Mouse (Mus musculus) cortical plate, adult 2 months (tissue): ENCODE results near the gene Dnmt1. TPM values are rescaled to one million over a fixed set of nuclear protein-coding genes. Genes with fewer than 3 reads are reported as not detected.
A peak's percentile ranks its signal among the peaks of the same experiment; 100 is the strongest.

Experiments
- H3K27ac ChIP-seq: fragments of 200-500 bp; 2 replicates; pipeline ENCODE4 v1.5.1; 2012; ENCODE audit warnings: low read length, control low read depth, inconsistent platforms; ENCODE audit not compliant: insufficient read depth
- H3K4me1 ChIP-seq: fragments of 200-500 bp; 2 replicates; pipeline ENCODE4 v1.6.1; 2011; ENCODE audit warnings: low read length; ENCODE audit not compliant: control insufficient read depth, insufficient read depth
- H3K4me3 ChIP-seq: fragments of 200-500 bp; 2 replicates; pipeline ENCODE4 v1.5.1; 2011; ENCODE audit warnings: mild to moderate bottlenecking, low read length, control low read depth; ENCODE audit not compliant: insufficient read depth
- CTCF ChIP-seq: fragments of 200-500 bp; IDR thresholded peaks from 2 replicates; pipeline ENCODE4 v1.5.1; 2011; ENCODE audit warnings: mild to moderate bottlenecking, control low read depth, low read length; ENCODE audit not compliant: insufficient read depth; ENCODE audit errors: extremely low read depth
- POLR2A ChIP-seq: fragments of 200-500 bp; IDR thresholded peaks from 2 replicates; pipeline ENCODE4 v1.6.1; 2011; ENCODE audit warnings: mild to moderate bottlenecking, low read length, control low read depth; ENCODE audit not compliant: insufficient read depth; ENCODE audit errors: extremely low read depth
- polyA plus RNA-seq: library from polyadenylated mRNA; depleted of rRNA; stranded (reverse); fragments of >200 nt; gene quantifications from 2 replicates; pipeline ENCODE4 v1.2.3, GENCODE M21; 2012

Dnmt1 gene
- polyA plus RNA-seq, 1 experiment, result 31.7 TPM

DNA sequence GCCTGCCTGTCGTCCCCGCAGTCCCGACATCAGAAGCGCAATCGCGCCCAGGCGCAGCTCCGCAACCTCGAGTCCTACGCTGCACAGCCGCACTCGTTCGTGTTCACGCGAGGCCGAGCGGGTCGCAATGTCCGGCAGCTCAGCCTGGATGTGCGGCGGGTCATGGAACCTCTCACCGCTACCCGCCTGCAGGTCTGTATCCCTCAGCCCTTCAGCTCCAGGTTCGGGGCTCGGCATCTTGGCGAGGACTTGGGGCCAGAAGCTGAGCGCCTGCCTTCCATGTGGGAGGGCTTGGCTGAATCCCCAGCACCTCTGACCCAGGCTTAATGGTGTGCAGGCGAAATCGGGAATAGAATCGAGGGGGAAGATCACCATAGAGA is 71.3 kb downstream of the Dnmt1 start:
- Histone ChIP-seq H3K4me1 (no peaks in the 10 kb centered on the region), H3K27ac (no peak overlapping the region), H3K4me3 (peak overlapping the region; percentile 55)
- TF ChIP-seq CTCF, result no peak

DNA sequence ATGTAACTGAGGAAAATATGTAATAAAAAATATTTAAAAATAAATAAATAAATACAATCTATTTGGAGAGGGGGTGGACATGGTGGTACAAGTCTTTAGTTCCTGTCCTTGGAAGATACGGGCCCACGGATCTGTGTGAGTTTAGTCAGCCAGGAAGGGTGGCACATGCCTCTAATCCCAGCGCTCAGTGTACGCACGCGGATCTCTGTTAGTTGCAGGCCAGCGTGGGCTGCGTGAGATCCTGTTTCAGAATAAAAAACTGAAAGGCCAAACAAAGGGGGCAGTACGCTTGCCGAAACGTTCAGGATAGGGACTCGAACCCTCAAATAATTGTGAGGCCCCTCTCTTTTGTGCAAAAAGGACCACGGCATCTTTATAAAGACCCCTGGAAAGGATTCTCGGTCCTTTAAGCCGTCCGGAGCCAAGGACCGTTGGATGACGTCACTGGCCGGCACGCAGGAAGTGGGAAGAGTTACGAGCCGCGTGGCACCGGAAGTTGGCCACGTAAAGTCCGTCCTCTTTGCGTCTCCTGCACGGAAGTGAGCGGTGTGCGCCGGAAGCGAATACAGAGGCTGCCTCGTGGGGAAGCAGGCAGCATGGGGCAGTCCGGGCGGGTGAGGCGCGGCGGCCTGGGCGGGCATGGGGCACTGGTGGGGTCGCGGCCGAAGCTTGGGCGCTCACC is 71.8 kb downstream of the Dnmt1 start, which contains the start of gene Ppan:
Gene Ppan (plus strand): TSS at position 472 of the 682 bp plus-strand sequence.
- TF ChIP-seq POLR2A, result peak; percentile 84
- TF ChIP-seq CTCF, result no peak
- Histone ChIP-seq H3K27ac (peak within 1 kb of the TSS; percentile 30), H3K4me1 (no peaks in the 10 kb centered on the region), H3K4me3 (peak within 1 kb of the TSS; percentile 55)

- Histone ChIP-seq H3K4me1 (no peaks in the 10 kb centered on the region), H3K27ac (no peak overlapping the region), H3K4me3 (no peak overlapping the region; the same call in 1 of the 2 replicates)
- TF ChIP-seq CTCF (no peak), POLR2A (no peak)
Observed at GRCm38 (mm10) chr9:20887191-20887590, 72.5 kb downstream of the Dnmt1 start.

DNA sequence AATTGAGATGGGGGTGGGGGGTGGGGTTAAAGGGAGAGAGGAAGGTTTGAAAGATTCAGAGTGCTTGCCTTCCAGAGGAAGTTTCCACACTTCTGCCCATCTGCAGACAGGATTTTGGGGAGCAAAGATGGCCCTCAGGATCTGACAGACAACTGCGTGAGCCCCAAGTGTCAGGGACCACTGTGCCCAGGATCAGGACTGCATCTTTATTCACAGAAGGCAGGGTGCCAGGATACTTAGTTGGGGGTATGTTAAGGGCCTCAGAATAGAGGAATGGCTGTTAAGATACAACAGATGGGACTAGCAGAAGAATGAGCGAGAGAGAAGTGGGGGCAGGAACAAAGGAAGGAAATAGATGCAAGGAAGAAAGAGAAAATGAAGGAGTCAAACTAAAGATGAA is 73.1 kb downstream of the Dnmt1 start:
- Histone ChIP-seq H3K4me3 (no peak overlapping the region), H3K4me1 (no peaks in the 10 kb centered on the region), H3K27ac (no peak overlapping the region)
- TF ChIP-seq POLR2A, result no peak
- no peak for TF ChIP-seq CTCF

- no peaks in the 10 kb centered on the region for H3K4me1 ChIP-seq
- peak within 1 kb of the TSS; percentile 90 for H3K27ac ChIP-seq
- peak within 1 kb of the TSS; percentile 38 for H3K4me3 ChIP-seq
- TF ChIP-seq POLR2A, result no peak
- no peak for TF ChIP-seq CTCF
Observed at GRCm38 (mm10) chr9:20879097-20879792, 80.4 kb downstream of the Dnmt1 start, which contains the start of gene Angptl6. Gene Angptl6, minus strand, starts transcription at chr9:20879727.

DNA sequence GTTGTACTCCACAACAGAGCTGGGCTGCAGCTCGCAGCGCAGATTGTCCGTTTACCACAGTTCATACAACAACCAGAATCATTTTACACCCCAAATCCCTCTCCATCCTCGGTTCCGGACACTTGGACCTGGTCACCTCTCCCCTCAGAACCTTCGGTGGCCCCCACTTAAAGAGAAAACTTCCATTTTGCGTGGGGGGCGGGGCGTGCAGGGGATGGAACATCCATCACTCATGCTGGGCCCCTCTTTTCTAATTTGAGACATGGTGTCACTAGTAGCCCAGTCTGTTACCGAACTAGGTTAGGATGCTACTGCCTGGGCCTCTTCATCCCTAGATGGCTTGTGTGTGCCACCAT is 81.0 kb downstream of the Dnmt1 start:
- no peaks in the 10 kb centered on the region for H3K4me1 ChIP-seq
- peak overlapping the region; percentile 38 for H3K4me3 ChIP-seq
- TF ChIP-seq CTCF (no peak), POLR2A (no peak)
- peak overlapping the region; percentile 90 for H3K27ac ChIP-seq

- Histone ChIP-seq H3K4me1 (no peaks in the 10 kb centered on the region), H3K27ac (peak overlapping the region; percentile 90), H3K4me3 (peak overlapping the region; percentile 38)
- TF ChIP-seq POLR2A (peak; percentile 92), CTCF (peak; percentile 75)
Observed at GRCm38 (mm10) chr9:20878041-20878709, 81.5 kb downstream of the Dnmt1 start.

- H3K4me3 ChIP-seq, result peak overlapping the region; percentile 38
- TF ChIP-seq POLR2A (peak; percentile 81), CTCF (no peak)
- H3K27ac ChIP-seq, result 0 out of 2 replicates have a peak overlapping the region, but pooled peaks have one; percentile 9
- H3K4me1 ChIP-seq, result no peaks in the 10 kb centered on the region
Observed at GRCm38 (mm10) chr9:20877118-20878040, 82.3 kb downstream of the Dnmt1 start.

DNA sequence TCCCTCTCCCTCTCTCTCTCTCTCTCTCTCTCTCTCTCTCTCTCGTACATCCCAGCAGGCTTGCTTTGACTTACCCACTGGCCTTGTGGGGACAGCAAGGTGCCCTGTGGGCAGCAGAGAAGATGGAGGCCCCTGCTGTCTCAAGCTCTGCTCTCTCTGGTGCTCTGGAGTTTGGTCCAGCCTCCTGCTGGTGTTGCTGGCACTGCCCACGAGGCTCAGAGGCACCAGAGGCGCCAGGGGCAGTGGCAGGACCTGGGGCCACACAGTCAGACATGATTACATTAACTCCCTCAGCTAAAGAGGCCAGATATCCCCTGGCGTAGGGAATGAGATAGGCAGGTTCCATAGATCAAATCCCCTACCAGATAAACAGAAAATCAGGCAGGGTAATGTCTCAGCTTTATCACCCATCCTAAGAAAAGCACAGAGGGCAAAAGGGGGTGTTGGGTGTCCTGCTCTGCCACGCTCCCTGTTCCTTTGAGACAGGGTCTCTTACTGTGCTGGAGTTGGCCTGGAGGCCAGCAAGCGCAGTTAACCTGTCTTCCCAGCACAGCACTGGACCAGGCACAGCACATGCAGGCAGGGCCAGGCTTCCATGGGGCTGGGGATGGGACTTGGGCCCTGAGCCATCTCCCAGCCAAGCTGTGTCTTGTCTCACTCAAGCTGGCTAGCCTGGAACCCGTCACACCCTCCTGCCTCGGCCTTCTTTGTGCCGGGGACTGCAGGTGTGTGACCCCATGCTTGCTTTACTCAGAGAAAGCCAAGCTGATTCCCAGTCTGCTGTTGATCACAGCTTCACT is 83.2 kb downstream of the Dnmt1 start:
- H3K4me1 ChIP-seq, result no peaks in the 10 kb centered on the region
- TF ChIP-seq CTCF, result no peak
- no peak for TF ChIP-seq POLR2A
- H3K27ac ChIP-seq, result no peak overlapping the region
- no peak overlapping the region for H3K4me3 ChIP-seq
